Mouse (Mus musculus) cerebellum, adult 2 months (tissue): ENCODE results near the gene Clec16a. TPM values are rescaled to one million over a fixed set of nuclear protein-coding genes. Genes with fewer than 3 reads are reported as not detected.

Experiments
- DNase-seq, 2 experiments: peaks; one replicate each; pipeline ENCODE4 v3.0.0; 2021
- H3K27ac ChIP-seq: fragments of 200-500 bp; 2 replicates; pipeline ENCODE4 v1.5.1; 2012; ENCODE audit warnings: low read length, control low read depth, inconsistent platforms; ENCODE audit not compliant: insufficient read depth
- H3K27me3 ChIP-seq: fragments of 200-500 bp; 2 replicates; pipeline ENCODE4 v1.6.1; 2012; ENCODE audit warnings: inconsistent platforms, mild to moderate bottlenecking, low read length, moderate library complexity; ENCODE audit not compliant: control insufficient read depth, insufficient read depth
- H3K4me1 ChIP-seq: fragments of 200-500 bp; 2 replicates; pipeline ENCODE4 v1.6.1; 2011; ENCODE audit warnings: low read length; ENCODE audit not compliant: control insufficient read depth, insufficient read depth
- H3K4me3 ChIP-seq: fragments of 200-500 bp; replicated peaks from 2 replicates; pipeline ENCODE3; 2011; ENCODE audit warnings: mild to moderate bottlenecking, low read depth, low read length, control low read depth; ENCODE audit not compliant: insufficient read depth
- CTCF ChIP-seq: fragments of 200-500 bp; IDR thresholded peaks from 2 replicates; pipeline ENCODE4 v1.5.1; 2011; ENCODE audit warnings: low read depth, mild to moderate bottlenecking, control low read depth, low read length, moderate library complexity, borderline replicate concordance; ENCODE audit not compliant: insufficient read depth
- POLR2A ChIP-seq: fragments of 200-500 bp; IDR thresholded peaks from 2 replicates; pipeline ENCODE4 v1.6.1; 2011; ENCODE audit warnings: low read length, control low read depth, borderline replicate concordance; ENCODE audit not compliant: insufficient read depth
- WGBS: fragments of 180-500 bp; shearing (Covaris S2); methylation state at CpG from one replicate; pipeline ENCODE4 v1.1.7; 2018; 5-methylcytosine and 5-hydroxymethylcytosine counted together
- polyA plus RNA-seq: library from polyadenylated mRNA; depleted of rRNA; stranded (reverse); fragments of >200 nt; gene quantifications from 2 replicates; pipeline ENCODE4 v1.2.3, GENCODE M21; 2012

The Clec16a gene
- polyA plus RNA-seq, 1 experiment: 48.7 TPM

DNA sequence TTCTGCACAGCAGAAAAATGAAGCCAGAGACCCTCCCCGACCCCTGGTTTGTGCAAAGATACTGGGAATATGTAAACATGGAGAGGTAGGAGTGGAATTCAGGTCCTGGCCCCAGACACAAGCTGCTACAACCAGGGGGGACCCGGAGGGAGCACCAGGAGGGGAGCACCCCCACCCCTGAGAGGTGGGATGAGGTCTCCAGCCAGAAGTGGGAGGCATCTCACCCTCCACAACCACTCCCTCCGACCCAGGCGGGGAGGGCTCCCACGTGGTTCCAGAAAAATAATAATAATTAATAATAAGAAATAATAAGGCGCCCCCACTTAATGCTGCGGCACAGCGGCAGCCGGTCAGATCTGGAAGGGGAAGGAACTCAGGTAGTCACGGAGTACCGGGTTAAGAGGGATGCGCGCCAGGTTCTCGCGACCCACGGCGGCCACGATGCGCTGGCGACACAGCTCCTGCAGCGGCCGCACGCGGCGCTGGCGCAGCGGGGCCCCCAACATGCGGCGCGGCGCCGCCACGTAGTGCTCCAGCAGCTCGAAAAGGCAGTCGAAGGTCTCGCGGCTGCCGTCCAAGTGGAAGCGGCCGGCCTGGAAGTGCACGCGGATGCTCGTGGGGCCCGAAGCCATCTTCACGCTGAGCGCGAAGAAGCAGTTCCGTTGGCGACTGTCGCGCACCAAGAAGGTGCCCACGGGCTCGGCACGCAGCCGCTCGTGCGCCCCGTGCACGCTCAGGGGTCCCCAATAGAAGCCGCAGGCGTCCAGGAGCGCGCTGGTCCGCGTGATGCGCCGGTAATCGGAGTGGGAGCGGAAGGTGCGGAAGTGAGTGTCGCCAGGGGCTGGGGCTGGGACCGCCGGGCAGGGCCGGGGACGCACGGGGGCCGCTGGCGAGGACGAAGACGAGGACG, 239.0 kb downstream of the Clec16a start:
- no peaks in the 10 kb centered on the region for H3K27me3 ChIP-seq
- TF ChIP-seq POLR2A (no peak), CTCF (no peak)
- H3K4me3 ChIP-seq: peak overlapping the region; percentile 92
- DNase-seq: peak; percentile 40 to 45
- WGBS: 4% methylated on average over 81 of the region's 81 CpGs
- no peaks in the 10 kb centered on the region for H3K4me1 ChIP-seq
- no peak overlapping the region for H3K27ac ChIP-seq

DNA sequence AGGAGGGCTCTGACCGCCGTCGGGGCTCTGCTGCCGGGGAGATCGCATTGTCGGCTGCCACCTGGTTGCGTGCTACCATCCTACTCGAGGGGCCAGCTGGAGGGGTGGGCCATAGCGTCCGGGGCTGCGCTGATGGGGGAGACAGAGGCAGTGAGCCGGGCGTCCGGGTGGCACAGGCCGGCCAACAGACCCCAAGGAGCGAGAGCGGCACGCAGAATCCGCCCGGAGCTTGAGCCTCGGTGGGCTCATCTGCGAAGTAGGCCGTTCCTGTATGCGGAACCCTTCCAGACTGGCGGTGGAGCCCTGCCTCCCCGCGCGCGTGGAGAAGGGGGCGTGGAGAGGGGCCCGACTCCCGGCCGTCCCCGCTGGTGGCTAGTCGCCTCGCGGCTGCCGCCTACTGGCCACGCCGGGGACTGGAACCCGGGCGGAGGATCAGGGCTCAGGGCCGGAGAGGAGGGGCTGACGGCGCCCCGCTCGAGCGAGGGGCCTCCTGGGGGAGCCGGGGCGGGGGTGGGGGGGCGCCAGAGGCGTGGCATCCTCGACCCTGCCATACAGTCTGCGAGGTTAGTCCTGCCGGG, 239.7 kb downstream of the Clec16a start:
- peak; percentile 65 for TF ChIP-seq CTCF
- TF ChIP-seq POLR2A: no peak
- WGBS: 2% methylated on average over 46 of the region's 55 CpGs

DNA sequence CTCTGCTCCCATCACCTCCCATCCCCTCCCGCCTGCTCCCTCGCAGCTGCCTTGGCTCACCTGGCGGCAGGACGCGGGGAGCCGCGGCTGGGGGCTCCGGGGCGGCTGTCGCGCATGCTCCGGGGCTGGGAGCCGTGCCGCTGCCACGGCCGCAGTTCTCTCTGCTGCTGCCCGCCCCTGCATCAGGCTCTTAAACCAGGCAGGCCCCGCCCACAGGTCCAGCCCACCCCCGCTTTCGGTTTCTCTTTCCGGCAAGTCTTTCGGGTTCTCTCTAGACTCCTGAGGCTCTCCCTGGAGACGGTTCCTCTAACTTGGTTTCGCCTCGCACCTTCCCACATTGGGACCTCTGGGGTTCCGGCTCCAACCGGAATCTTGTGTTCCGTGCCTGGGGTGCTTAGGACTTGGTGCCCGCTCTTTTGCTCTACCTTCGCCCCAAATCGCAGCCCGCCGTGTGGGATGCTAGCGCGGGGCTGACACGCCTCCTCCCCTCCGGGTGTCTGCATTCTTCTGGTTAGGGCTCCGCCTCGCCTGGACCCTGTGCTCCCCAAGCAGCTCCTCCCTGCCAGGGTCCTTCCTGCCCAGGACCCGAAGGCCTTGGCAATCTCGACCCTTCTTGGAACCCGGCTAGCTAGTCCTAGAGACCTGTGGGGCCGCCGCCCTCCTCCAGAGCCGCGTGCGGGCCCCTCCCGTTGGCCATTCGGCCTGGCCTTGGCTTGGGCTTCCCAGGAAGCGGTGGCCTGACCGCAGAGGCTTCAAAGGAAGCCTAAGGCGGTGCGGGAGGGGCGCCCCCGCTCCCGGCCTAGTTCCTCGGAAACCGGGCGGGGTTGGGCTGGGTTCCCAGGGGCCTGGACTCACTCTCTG, 240.5 kb downstream of the Clec16a start, which contains the start of gene Socs1:
Gene Socs1 (minus strand): TSS at position 166 of the 861 bp plus-strand sequence.
- under 1% methylated on average over 59 of the region's 59 CpGs for WGBS
- Histone ChIP-seq H3K4me3 (peak within 1 kb of the TSS; percentile 92), H3K27ac (peak within 1 kb of the TSS; percentile 76), H3K27me3 (no peaks in the 10 kb centered on the region), H3K4me1 (no peaks in the 10 kb centered on the region)
- DNase-seq: peak; percentile 75 to 77
- no peak for TF ChIP-seq CTCF
- TF ChIP-seq POLR2A: peak; percentile 38; the same call in 1 of the 2 replicates

More for the DNA sequence above, 239.7 kb downstream of the Clec16a start:
- Histone ChIP-seq H3K4me3 (peak overlapping the region; percentile 92), H3K4me1 (no peaks in the 10 kb centered on the region), H3K27ac (peak overlapping the region; percentile 76; the same call in 1 of the 2 replicates), H3K27me3 (no peaks in the 10 kb centered on the region)
- DNase-seq: peak; percentile 79 to 90

DNA sequence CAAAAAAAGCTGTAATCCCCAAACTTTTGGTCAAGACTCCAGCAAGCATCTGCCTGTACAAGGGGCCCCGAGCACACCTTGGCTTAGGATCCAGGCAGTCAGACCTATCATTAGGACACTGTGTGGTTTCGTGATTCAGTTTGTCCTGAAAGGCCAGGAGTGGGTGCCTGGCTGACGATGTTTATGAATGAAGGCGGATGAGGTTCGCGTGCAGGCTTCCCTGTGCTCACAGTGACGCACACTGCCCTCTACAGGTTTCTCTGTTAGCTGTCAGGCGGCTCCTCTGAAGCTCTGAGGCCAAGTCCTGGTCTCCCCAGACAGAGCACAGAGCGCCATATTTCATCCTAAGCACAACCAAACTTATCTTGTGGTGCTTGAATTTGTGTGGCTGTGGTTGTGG, 241.1 kb downstream of the Clec16a start:
- Histone ChIP-seq H3K27ac (no peak overlapping the region), H3K4me1 (no peaks in the 10 kb centered on the region), H3K4me3 (peak overlapping the region; percentile 92), H3K27me3 (no peaks in the 10 kb centered on the region)
- 2% methylated on average over 9 of the region's 9 CpGs for WGBS
- TF ChIP-seq POLR2A (no peak), CTCF (peak; percentile 94)
- DNase-seq: peak; percentile 85 to 86

DNA sequence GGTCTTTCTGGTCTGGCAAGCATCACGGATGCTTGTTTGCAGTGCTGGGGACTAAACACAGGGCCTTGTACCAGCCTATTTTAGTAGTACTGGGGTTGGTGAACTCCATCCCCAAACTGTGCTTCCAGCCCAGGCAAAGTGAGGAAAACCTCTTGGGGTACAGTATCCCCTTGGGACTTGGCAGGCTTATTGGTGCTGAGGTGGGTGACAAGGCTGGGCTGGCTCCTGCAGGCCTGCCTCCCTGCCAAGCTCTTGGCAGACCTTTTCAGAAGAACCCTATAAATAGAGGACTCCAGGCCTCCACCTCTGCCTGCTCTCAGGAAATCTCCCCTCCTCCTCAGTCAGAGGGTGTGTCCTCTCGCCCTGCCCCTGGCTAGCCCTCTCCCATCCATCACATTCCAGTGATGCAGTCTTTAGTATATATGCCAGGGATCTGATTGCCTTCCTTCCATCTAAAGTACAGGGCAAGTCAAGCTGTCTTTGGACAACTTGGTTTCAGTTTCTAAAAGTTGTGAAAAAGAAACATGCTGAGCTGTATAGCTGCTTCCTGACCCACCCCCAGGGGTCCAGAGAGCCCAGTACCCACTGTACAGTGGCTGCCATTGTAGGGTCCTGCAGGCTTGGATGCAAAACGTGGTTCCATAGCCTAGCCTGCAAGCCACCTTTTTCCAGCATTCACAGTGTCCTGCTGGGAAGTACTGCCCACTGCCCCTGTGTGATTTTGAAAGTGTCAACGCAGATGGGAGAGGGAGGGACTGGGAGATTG, 241.8 kb downstream of the Clec16a start:
- Histone ChIP-seq H3K4me3 (no peak overlapping the region), H3K27ac (no peak overlapping the region), H3K4me1 (no peaks in the 10 kb centered on the region), H3K27me3 (no peaks in the 10 kb centered on the region)
- DNase-seq: no peak
- 66% methylated on average over 4 of the region's 4 CpGs for WGBS
- TF ChIP-seq CTCF: no peak
- no peak for TF ChIP-seq POLR2A

DNA sequence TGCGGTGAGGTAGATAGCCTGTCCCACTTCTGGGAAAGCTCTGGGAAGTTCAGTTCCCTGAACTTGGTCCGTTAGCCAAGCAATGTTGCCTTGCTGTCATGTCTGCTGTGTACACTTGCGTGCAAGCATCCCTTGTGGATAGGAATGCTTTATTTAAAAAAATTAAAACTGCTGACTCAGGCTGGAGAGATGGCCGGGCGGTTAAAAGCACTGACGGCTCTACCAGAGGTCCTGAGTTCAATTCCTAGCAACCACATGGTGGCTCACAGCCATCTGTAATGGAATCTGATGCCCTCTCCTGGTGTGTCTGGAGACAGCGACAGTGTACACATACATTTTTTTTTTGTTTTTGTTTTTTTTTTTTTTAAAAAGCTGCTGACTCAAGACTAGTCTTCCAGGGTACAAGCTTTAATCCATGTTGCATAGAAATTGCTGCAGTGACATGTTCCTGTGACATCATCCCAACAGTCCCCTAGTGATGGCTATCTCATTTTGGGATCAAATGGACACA, 242.5 kb downstream of the Clec16a start:
- Histone ChIP-seq H3K27ac (no peak overlapping the region), H3K27me3 (no peaks in the 10 kb centered on the region), H3K4me3 (no peak overlapping the region), H3K4me1 (no peaks in the 10 kb centered on the region)
- TF ChIP-seq POLR2A: no peak
- no peak for TF ChIP-seq CTCF
- no peak for DNase-seq
- 82% methylated on average over 7 of the region's 7 CpGs for WGBS
